Mouse (Mus musculus): ENCODE measurements at regions not wholly inside any gene's neighbourhood (a gene's known extent, or its start where the extent isn't known, plus 50 kb on each side); places are given as distances from the start of the nearest gene placed in this dataset.

DNA sequence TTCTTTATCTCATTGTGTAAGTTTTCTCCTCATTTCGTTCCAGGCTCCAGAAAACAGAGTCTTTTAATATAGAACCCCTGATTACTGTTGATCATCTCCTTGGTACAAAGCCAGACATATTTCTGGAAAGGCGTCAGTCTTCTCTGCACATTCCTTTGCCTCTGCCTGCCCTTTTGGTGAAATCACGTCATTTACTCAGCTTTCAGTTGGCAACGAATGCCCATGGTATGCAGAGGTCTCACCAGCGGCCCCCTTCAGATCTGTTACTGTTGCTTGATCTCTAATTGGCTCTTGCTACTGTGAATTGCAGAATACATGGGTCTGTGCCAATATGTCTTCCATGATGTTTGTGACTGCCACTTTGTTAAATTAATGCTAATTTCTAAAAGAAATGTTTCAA is 412.0 kb upstream of the Pitx2 start:
- no peaks in the 10 kb centered on the region for H3K36me3 ChIP-seq
- H3K27me3 ChIP-seq (ENCODE audit: insufficient read depth, poor library complexity, severe bottlenecking) = no peaks in the 10 kb centered on the region
- no peak for DNase-seq (ENCODE audit: low spot score)
- H3K9me3 ChIP-seq = no peaks in the 10 kb centered on the region
- 75% methylated on average over 5 of the region's 5 CpGs for WGBS
- H3K27ac ChIP-seq = no peak overlapping the region
- no peaks in the 10 kb centered on the region for H3K4me1 ChIP-seq
- H3K4me3 ChIP-seq = no peak overlapping the region

DNA sequence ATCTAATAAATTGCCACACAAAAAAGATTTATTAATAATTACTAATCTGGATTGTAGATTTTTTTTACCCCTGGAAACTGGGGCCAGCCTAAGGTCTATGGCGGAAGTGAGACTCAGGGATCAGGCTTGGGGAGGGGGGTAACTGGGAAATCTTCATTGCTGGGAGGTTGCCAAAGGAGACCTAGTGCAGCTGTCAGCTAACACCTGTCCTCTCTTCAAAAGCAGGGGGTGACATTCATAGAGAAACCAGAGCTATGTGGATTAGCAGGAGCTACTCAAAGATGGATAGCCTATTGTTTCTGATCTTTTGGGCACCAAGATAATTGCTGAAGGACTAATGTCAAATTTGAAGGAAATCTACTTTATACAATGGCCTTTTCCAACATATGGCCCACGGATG is 403.7 kb upstream of the Pitx2 start:
- no peaks in the 10 kb centered on the region for H3K36me3 ChIP-seq
- no peak overlapping the region for H3K27ac ChIP-seq
- H3K27me3 ChIP-seq (ENCODE audit: insufficient read depth, poor library complexity, severe bottlenecking) = no peaks in the 10 kb centered on the region
- no peak for DNase-seq (ENCODE audit: low spot score)
- no peaks in the 10 kb centered on the region for H3K9me3 ChIP-seq
- H3K4me1 ChIP-seq = no peaks in the 10 kb centered on the region
- 86% methylated on average over 2 of the region's 2 CpGs for WGBS
- no peak overlapping the region for H3K4me3 ChIP-seq

DNA sequence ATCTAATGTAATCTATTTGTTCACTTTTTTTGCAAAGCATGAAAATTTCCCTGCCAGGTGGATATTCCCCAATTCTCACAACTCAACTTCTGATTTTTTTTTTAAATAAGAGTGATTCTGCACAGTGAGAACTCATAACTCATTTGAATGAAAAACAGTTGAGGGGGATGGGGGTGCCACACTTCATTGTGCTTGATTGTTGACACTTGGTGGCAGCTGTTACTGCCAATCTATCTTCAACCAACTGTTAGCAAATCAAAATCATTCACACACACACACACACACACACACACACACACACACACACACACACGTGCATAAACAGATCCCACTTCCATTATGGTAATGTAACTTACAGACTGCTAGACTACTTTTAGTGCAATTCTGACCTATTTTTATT is 401.8 kb upstream of the Pitx2 start:
- Histone ChIP-seq H3K4me1 (no peaks in the 10 kb centered on the region), H3K36me3 (no peaks in the 10 kb centered on the region), H3K4me3 (no peak overlapping the region), H3K27ac (no peak overlapping the region), H3K27me3 (ENCODE audit: insufficient read depth, poor library complexity, severe bottlenecking) (no peaks in the 10 kb centered on the region), H3K9me3 (no peaks in the 10 kb centered on the region)
- DNase-seq (ENCODE audit: low spot score) = no peak
- WGBS = 58% methylated on average over 1 of the region's 1 CpGs

DNA sequence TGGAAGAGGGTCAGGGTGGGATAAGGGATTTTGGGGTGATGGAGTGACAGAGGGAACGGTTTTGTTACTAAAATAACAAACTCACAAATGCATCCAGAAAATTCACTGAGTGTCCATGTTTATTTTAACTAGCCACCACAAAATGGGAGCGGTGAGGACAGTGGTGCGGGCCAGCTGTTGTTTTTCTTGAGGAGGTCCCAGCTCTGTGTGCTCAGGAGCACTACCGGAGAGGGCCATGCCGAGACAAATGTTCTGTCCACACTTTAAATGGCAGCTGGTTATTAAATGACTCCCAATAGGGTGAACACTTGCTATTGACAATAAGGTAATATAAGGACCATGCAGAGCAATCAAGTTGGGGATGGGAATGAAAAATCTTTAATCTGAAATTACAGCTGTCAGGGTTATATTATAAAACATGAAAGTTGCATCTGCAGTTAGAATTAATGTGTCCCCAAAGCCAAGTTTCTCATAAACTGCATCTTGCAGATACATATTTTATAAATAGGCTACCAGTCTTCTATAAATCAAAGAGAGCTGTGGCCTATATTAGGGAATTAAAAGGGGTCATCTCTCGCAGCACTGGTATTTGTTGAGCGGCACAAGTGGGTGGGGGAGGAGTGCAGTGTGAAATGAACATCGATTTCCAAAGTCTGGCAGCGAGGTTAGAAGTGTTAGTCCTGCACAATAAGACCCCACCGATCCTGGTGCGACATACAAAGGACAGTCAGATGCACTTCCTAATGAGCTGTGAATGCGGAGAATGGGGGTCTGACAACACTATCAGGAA is 370.1 kb upstream of the Pitx2 start:
- 50% methylated on average over 12 of the region's 12 CpGs for WGBS
- H3K27me3 ChIP-seq (ENCODE audit: insufficient read depth, poor library complexity, severe bottlenecking) = no peaks in the 10 kb centered on the region
- no peak for DNase-seq (ENCODE audit: low spot score)
- H3K36me3 ChIP-seq = no peaks in the 10 kb centered on the region
- H3K27ac ChIP-seq = no peak overlapping the region
- H3K9me3 ChIP-seq = no peaks in the 10 kb centered on the region
- no peaks in the 10 kb centered on the region for H3K4me1 ChIP-seq
- H3K4me3 ChIP-seq = no peak overlapping the region

DNA sequence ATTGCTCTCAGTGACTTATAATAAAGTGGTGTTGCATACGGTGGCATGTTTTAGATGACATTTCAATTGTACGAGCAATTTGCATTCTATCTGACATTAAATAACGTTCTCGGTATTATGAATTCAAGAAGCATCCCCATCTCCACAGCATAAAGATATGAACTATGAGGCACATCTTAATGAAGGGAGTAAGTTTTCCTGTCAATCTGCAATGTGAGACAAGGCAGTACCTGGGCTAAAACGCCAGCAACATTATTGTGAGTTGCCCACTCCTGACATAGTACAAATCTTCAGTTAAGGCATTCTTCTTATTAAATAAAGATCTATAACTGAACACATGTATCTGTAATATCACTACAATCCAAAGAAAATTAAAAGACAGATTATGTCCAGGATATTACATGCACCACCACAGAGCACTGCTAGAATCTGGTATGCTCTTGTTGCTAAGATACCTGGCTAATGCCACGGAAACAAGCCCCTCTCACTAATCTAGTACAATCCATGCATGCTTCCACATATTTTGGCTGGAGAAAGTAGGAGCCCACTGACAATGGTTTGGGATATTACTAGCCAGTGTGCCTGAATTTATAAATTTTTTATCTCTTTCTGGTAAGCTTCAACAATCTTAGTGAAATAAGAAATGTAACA is 349.2 kb upstream of the Pitx2 start:
- 84% methylated on average over 6 of the region's 6 CpGs for WGBS
- H3K4me1 ChIP-seq = no peaks in the 10 kb centered on the region
- no peak overlapping the region for H3K4me3 ChIP-seq
- no peaks in the 10 kb centered on the region for H3K27me3 ChIP-seq (ENCODE audit: insufficient read depth, poor library complexity, severe bottlenecking)
- DNase-seq (ENCODE audit: low spot score) = no peak
- H3K36me3 ChIP-seq = no peaks in the 10 kb centered on the region
- no peaks in the 10 kb centered on the region for H3K9me3 ChIP-seq
- H3K27ac ChIP-seq = no peak overlapping the region

DNA sequence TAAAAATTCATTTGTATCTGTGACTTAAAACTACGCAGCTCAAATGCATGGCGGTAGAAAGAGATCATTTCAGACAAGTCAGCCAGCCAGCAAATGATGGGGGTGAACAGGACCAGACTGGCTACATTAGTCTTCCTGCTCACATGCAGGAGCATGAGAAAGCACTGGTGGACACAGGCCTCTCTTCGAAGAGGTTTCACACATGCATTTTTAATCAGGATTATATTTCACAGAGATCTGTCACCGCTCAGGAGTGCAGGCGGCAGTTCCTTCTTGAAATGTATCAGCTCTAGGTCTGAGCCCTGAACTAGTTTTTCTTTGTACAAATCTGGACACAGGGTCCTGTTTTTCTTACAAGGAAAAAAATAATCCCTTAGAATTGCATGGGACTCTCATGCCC is 343.2 kb upstream of the Pitx2 start:
- H3K36me3 ChIP-seq = no peaks in the 10 kb centered on the region
- 82% methylated on average over 5 of the region's 5 CpGs for WGBS
- no peak for DNase-seq (ENCODE audit: low spot score)

DNA sequence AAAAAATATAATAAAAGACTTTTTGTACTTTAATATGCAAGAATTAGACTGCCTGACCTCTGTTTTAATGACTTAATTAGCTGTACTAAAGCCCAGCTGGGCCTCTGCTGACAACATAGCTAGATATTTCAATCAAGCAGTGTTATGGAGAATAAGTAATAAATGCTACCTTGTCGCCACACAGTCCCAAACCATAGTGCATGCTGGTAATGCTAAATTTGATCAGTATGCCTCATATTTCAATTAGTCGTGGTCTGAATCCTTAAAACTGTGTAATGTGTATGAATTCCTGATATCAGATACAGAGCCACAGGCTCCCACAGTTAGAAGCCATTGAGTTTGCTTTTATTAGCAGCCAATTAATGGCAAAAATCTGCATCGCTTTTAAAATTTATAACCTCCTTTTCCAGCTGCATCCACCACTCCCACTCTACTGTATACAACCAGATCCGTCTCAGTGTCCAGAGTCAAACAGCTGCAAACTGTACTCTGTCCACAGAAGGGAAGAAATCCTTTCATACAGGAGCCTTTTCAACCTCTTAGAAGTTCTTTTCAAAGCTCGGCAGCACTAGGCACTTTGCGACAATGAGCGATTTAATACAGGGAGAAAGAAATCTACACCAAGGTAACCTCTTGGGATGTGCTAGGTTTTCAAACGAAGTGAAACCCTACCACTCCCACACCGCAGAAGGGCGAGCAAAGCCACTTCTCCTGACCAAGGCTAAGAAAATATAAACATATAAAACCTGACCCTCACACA is 317.8 kb upstream of the Pitx2 start:
- H3K4me3 ChIP-seq = no peak overlapping the region
- DNase-seq (ENCODE audit: low spot score) = no peak
- no peaks in the 10 kb centered on the region for H3K4me1 ChIP-seq
- WGBS = 72% methylated on average over 10 of the region's 10 CpGs
- no peaks in the 10 kb centered on the region for H3K27me3 ChIP-seq (ENCODE audit: insufficient read depth, poor library complexity, severe bottlenecking)
- no peaks in the 10 kb centered on the region for H3K36me3 ChIP-seq
- H3K27ac ChIP-seq = no peak overlapping the region
- no peaks in the 10 kb centered on the region for H3K9me3 ChIP-seq

More for the DNA sequence above, 343.2 kb upstream of the Pitx2 start:
- Histone ChIP-seq H3K4me3 (no peak overlapping the region), H3K27ac (no peak overlapping the region), H3K9me3 (no peaks in the 10 kb centered on the region), H3K4me1 (no peaks in the 10 kb centered on the region), H3K27me3 (ENCODE audit: insufficient read depth, poor library complexity, severe bottlenecking) (no peaks in the 10 kb centered on the region)

DNA sequence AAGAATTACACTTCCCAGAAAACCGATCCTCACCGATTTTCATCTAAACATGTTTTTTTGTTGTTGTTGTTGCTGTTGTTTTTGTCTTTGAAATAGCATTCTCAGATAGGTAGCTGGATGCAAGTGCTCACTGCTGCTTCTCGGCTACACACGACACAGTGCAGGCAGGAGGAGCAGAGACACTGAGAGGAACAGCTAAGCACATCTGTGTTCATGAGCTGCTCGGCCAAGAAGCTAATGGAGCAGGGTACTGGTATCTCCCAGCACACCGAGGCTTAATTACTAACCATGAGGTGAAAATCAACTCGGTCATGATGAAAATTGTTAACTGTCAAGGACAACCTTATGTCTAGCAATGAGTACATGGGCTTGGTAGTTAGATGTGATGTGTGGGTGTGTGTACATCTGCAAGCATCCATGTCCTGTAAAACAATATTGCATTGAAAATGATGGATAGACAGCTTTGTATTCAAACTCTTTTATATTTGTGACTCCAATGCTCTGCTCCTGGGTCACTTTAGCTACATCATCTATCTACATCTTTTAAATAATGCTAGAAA is 316.0 kb upstream of the Pitx2 start:
- Histone ChIP-seq H3K4me1 (no peaks in the 10 kb centered on the region), H3K27me3 (ENCODE audit: insufficient read depth, poor library complexity, severe bottlenecking) (no peaks in the 10 kb centered on the region), H3K36me3 (no peaks in the 10 kb centered on the region), H3K9me3 (no peaks in the 10 kb centered on the region), H3K4me3 (no peak overlapping the region), H3K27ac (no peak overlapping the region)
- 76% methylated on average over 7 of the region's 7 CpGs for WGBS
- no peak for DNase-seq (ENCODE audit: low spot score)

DNA sequence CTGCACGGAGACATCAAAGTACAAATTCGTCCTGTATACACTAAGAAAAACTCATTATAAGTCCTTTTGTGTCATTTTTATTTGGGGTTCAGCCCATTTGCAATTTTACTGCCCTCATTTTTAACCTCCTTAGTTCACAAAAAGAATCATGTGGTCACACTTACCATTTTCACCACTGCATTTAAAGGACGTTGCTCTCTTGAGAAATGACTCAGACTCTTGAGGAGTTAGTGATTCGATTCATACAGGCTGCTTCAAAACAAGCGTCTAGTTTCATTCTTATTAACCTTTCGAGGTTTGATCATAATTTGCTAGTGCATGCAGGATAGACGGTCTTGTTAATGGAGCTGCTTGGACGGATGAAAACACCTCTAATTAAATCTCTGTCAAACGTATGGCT is 313.0 kb upstream of the Pitx2 start:
- Histone ChIP-seq H3K4me1 (no peaks in the 10 kb centered on the region), H3K9me3 (no peaks in the 10 kb centered on the region), H3K4me3 (no peak overlapping the region), H3K36me3 (no peaks in the 10 kb centered on the region), H3K27ac (no peak overlapping the region), H3K27me3 (ENCODE audit: insufficient read depth, poor library complexity, severe bottlenecking) (no peaks in the 10 kb centered on the region)
- 68% methylated on average over 9 of the region's 9 CpGs for WGBS
- DNase-seq (ENCODE audit: low spot score) = no peak

DNA sequence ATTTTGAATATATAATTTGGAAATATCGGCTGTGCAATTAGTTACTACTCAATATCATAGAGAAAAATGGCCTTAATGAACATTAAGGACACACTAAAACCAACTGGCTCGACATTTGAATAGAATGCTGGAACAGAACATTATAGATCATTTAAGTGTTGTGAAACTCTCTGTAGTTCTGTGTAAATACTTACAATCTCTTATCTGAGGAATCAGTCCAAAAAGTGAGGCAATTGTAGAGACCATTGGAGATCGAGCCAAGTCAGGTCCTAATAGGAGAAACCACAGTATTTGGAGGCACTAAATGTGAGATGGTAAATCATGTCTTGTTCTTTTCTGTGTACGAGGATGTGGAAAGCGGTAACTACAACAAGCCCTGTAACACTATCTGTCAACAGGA is 308.6 kb upstream of the Pitx2 start:
- Histone ChIP-seq H3K27ac (no peak overlapping the region), H3K4me3 (no peak overlapping the region), H3K4me1 (no peaks in the 10 kb centered on the region), H3K9me3 (no peaks in the 10 kb centered on the region), H3K36me3 (no peaks in the 10 kb centered on the region), H3K27me3 (ENCODE audit: insufficient read depth, poor library complexity, severe bottlenecking) (no peaks in the 10 kb centered on the region)
- WGBS = 88% methylated on average over 5 of the region's 5 CpGs
- DNase-seq (ENCODE audit: low spot score) = no peak

DNA sequence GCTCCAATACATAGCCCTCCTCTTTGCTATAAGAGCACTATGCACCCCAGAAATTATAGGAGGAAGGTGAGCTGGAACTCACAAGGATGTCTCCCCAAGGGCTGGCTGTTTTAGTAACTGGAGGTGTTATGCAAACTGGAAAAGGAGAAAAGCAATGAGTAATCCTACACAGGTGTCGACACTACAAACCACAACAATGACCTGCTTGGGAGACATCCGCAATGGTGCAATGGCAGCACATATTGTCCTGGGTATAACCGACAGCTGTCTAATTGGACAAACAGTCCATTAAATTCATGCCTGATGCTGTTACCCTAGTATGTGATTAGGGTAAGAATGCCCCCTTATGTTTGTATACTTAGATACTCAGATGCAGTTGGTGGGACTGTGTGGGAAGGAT is 303.1 kb upstream of the Pitx2 start:
- no peaks in the 10 kb centered on the region for H3K9me3 ChIP-seq
- no peaks in the 10 kb centered on the region for H3K36me3 ChIP-seq
- H3K4me1 ChIP-seq = no peaks in the 10 kb centered on the region
- H3K27ac ChIP-seq = no peak overlapping the region
- no peaks in the 10 kb centered on the region for H3K27me3 ChIP-seq (ENCODE audit: insufficient read depth, poor library complexity, severe bottlenecking)
- H3K4me3 ChIP-seq = no peak overlapping the region
- no peak for DNase-seq (ENCODE audit: low spot score)
- 88% methylated on average over 3 of the region's 3 CpGs for WGBS

DNA sequence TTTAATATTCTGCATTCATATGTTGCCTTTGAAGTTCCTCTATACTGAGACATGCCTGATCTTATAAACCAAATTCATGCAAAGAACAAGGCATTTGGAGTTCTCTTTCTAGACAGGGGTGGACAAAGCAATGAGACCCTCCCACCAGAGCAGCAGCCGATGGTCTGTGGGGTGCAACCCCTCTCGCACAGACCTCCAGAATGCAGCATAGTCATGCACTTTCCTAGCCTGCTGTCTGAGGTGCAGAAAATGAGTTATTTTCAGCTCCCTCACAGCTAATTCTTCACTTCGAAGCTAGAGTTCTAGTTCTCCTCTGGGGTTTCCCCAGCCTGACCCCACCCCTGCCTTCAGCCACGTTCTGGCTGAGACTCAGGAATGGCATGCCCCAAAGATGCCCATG is 288.6 kb upstream of the Pitx2 start:
- no peak overlapping the region for H3K27ac ChIP-seq
- H3K27me3 ChIP-seq (ENCODE audit: insufficient read depth, poor library complexity, severe bottlenecking) = no peaks in the 10 kb centered on the region
- no peaks in the 10 kb centered on the region for H3K9me3 ChIP-seq
- WGBS = 57% methylated on average over 4 of the region's 4 CpGs
- no peak for DNase-seq (ENCODE audit: low spot score)
- no peak overlapping the region for H3K4me3 ChIP-seq
- H3K36me3 ChIP-seq = no peaks in the 10 kb centered on the region
- H3K4me1 ChIP-seq = no peaks in the 10 kb centered on the region

DNA sequence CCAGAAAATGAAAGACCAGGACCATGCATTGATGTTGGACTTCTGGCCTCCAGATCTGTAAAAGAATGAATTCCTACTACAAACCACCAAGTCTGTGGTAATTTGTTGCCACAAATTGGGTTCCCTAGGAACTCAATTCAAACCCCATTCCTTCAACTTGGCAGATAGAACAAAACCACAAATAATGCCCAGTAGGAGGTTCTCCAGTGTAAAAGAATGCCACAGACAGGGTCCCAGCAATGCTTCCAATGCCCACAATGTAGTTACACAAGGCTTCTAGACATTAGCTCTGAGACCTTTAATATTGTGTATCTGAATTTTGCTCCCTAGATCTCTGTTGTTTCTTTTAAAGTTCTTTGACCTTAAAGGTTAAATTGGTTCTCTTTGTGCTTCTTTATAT is 278.2 kb upstream of the Pitx2 start:
- Histone ChIP-seq H3K4me3 (no peak overlapping the region), H3K4me1 (no peaks in the 10 kb centered on the region), H3K27me3 (ENCODE audit: insufficient read depth, poor library complexity, severe bottlenecking) (no peaks in the 10 kb centered on the region), H3K9me3 (no peaks in the 10 kb centered on the region), H3K36me3 (no peaks in the 10 kb centered on the region), H3K27ac (no peak overlapping the region)
- no peak for DNase-seq (ENCODE audit: low spot score)

Measured in heart, embryonic 10.5 days (tissue).